Mouse (Mus musculus): ENCODE data around the gene Sema7a.

Gene Sema7a

DNA sequence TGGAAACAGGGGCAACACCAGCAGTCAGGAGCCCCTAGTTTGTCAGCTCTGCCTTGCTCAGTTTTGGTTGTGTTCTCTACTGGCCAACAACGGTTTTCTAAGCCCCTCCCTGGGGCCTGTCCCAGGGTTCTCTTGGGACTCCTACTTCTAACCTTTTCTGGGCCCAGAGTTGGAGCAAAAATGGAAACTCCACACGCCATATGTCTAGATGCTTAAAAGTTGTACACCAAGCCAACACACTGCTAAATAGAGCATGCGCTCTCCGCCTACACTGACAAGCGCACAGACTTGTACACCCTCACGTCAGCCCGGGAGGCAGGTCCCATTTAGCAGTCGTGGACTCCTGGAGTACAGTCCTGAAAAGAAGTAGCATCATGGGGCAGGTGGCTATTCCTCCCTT lies 45.4 kb downstream of the Sema7a start:
- no peak for DNase-seq

DNA sequence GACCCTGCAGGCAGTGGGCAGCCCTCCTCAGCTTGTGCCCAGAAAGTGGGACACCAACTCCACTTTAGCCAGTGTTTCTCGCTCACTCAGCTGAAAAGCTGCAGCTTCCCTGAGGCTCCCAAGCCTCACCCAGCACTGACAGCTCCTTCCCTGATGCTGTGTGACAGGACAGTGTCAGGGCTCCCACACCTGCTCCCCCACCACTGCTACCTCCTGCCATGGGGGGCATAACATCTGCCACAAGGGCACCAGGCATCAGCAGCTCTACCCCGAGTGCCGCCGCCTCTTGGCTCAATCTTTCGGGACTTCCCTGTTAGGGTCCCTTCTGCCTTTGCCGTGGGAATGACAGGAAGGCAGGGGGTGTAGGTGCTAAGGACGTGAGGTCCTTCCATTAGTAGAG lies 46.4 kb downstream of the Sema7a start:
- no peak for DNase-seq

DNA sequence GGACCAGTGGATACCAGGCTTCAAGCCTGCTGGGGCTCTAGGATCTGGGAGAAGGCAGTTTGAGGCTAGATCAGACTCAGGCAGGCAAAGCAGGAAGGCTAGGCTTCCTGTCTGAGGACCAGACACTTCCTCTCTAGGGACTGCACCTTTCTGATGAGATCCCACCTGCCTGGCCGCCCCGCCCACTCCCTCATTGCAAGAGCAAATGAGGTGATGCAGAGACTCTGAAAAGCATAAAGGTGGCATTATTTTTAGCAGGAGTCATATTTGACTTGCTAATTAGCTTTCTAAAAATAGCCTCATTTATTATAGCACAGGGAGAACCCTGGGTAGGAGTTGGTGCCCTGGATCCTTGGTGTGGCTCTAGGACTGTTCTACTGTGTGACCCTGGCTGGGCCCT lies 48.2 kb downstream of the Sema7a start:
- DNase-seq = no peak

DNA sequence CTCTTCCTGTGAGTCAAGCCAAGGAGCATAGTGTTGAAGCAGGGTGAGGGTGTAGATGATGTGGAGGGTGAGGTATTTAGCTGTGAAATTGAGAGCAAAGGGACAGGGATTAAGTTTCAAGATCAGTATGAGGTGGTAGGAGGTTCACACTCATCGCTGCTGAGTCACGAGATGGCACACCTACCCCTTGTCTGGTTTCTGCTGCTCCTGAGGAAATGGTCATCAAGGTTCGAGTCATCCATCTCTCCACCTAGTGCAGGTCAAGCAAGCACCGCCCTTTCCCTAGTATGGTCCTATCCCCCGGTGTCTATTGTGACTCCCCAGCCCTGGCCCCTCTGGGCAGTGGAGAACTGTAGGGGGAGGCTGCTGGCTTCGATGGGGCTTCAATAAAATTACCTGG lies 49.4 kb downstream of the Sema7a start:
- DNase-seq = no peak

DNA sequence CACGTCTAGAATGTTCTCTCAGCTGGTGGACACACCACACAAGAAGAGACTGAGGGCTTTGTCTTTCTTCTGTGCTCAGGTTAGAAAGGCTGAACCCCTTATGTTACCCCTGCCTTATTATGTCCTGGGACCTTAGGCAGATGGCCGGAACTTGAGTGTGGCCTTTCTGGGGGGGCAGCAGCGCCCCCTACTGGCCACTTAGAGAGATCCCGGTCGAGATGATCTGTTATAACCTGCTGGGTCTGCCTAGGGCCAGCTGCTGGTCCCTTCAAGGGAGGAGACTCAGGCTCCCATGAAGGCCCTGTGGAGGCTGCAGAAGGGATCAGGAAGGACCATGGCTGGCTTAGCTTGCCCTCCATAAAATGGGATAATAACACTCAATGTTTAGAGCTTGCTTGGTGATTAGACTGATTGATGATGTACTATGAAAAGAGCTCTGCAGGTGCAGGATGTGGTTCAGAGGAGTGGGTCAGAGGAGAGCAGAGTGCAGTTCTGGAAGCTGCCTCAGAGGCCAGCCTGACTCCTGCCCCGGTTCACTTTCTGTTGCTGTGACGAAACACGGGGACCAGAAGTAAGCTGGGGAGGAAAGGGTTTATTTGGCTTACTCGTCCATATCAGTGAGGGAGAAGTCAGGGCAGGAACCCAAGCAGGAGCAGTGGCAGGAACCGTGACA lies 50.7 kb downstream of the Sema7a start:
- DNase-seq = peak; percentile 70

DNA sequence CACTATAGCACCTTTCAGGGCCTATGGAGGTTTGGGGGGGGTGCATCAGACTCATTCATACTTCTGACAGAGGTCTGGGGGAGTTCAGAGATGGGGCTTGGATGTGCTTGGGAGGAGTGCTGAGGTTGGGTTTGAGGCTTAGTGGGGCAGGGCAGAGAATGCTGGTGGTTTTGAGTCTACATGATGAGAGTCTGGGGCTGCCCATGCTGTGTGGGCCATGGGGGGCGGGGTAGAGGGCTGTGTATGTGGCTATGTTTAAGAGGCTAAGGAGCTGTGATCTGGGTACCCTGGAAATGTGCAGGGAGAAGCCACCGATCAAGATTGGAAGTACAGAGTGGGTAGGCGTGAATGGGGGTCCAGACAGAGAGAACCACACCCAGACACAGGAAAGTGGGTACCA lies 52.1 kb downstream of the Sema7a start:
- no peak for DNase-seq

DNA sequence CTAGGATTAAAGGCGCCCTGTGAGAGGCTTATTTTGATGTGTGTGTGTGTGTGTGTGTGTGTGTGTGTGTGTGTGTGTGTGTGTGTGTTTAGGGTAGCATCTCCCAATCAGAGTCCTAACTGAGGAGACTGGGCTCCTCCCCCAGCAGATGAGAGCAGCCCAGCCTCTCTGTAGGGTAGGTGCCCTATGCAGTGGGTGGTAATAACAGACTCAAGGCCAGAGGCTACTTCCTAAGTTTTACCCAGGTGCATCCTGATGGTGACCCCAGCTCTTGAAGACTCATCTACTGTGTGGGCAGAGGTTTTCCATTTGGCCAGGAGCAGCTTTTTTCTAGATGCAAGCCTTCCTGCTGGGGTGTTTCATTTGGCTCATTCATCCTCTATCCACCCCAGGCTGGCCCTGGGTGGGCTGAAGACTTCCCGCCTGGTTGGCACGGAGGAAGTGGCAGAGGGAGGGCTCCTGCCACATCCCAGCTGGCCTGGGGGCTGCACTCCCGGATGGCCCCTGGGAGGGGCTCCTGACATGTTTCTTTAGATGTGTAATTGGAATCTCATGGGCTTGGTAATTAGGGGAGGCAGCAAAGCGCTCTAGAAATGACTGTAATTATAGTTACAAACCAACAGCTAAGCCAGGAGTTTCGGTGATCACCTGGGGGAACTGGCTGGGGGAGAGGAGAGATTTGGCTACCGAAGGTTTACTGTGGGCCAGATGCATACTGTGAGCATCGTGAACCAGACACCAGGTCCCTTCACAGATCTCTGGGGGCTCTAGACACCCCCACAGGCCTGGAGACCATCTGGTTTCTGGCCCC lies 53.1 kb downstream of the Sema7a start:
- no peak for DNase-seq

DNA sequence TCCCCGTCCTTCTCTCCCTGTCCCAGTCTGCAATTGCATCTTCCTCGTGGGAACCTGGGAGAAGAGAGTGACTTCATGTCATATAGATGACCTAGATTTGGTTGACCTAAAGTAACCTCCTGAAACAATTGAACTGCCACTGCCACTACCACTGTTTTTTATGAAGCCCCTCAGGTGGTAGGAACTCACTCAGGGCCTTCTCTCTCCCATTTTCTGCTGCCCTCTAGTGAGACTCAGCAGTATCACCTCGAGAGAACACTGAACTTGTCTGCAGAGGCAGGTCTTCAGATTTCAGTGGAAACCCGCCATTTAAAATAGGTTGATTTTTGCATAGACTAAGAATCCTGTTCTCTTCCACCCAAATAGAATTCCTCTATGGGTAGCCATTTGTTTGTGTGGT lies 55.4 kb downstream of the Sema7a start:
- DNase-seq = no peak

DNA sequence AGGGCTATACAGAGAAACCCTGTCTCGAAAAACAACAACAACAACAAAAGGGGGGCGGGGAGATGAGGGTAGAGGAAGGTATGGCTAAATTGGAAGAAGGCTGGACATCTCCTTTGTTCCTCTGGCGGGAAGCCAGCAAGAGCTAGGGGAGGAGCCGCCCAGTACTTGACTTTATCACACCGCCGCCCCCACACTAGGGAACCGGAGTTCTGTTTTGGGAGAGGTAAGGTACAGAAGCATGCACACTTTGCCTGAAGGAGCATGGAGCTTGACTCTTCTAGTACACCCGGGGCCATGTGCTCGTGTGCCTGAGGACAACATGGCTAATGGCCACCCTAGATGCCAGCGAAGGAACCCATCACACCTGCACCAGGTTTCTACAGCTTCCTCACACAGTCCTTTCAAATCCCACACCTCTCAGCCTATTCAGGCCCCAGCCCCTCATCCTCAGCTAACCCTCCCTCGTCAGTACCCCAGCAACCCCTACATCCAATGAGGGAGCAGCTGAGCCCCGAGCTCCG lies 57.7 kb downstream of the Sema7a start:
- no peak for DNase-seq

DNA sequence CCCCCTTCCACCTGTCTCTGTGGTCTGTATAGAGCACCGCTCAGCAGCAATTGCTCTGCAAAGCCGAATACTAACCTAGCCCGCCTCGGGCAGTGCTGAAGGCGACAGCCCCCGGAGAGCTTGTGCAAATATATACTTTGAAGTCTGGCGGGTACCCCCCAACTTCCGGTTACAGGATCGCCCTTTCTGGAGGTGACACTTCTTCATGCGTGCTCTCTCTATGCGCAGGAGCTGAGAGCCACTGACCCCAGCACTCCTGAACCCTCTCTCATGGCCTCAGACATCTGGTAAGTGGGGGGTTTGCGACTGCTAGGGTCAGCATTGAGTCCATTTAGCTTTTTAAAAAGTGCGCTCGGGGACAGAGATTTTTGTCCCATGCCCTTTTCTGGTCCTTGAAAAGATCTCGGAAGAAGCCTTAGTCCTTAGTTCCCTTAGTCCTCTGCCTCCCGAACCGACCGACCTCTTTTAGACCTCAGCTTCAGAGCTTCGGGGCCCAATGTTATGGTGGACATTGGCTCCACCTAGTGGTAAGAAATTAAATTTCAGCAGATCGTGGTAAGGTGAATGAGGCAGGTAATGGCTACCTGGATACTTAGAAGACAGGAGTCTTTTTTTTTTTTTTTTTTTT lies 58.2 kb downstream of the Sema7a start:
- DNase-seq = peak; percentile 89

DNA sequence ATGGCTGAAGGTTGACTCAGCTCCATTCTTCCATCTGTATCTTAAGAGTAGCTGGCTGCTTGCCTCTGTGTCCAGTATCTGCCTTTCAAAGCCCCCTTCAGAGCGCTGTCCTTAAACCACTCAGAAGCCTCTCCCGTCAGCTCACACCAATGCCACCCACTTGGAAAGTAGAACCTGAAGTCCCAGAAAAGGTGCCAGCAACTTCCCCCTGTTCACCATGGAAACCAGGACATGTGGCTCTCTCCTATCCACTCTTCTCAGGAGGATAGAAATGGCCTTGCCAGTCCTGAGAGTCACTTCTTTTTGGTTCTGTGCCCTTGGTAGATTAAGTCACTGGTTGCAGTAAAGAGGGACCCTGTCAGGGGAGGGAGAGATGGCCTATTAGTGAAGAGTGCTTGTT lies 58.8 kb downstream of the Sema7a start:
- DNase-seq = peak; percentile 49

DNA sequence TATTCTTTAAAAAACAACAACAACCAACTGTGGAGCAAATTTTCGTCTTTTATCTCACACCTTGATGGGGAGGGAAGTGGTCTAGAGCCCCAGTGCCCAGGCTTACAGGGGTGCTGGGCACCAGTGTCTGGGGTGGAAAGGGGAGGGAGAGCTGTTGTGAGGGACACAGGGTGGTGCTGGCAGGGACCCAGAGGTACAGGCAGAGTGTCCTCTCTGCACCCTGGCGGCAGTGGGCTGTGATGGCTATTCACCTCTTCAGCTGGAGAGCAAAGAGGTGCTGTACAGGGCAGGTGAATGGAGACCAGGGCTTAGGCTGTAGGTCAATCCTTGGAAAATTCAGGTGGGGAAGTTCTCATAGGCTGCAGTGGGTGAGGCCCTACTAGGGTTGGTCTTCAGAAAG lies 59.8 kb downstream of the Sema7a start:
- no peak for DNase-seq

DNA sequence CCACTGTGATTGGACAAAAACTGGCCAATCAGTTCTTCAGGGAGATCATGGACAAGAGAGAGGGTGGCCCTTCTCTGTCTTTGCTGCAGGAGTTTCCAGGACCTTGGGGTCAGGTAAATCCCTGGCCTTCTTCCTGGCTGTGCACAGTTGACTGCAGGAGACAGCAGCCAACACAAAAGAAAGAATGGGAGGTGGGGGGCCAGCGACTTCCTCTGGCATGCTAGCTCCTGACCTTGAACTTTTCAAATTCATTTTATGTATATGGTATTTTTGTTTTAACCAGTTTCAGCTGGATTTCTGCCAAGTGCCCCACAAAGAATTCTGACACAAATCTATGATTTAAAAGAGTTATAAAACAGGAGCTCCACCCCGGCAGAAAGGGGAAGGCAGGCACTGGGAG lies 63.4 kb downstream of the Sema7a start:
- no peak for DNase-seq

DNA sequence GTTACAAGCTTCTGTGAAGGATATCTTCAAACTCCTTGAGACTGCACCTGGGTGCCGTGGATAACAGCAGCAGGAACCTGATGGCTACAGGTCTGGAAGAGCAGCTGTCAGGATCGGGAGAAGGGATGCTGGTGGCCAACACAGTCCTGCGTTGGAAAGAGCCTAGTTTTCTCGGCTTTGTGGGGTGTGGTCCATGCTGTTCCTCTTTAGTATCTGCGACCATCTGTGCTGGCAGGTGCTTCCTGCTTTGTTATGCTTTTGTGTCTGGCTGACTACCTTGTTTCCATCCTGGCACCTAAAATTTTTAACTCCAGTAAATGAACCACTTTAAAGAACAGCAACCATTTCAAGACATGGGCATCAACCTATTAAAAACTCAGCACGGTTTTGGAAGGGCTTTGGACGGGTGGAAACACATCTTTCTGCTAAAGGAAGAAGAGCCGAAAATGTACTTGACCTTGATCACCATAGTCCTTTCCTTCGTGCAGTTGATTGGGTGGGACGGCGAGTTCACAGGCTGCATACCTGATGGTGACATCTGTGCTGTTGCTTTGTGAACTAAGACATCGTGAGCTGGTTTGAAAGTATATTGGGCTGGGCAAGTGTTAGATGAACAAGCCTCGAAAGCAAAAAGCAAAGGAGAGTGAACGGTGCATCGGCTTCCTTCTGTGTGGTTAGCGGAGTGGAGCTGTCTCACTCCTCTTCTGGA lies 66.0 kb downstream of the Sema7a start, which contains the start of gene Cyp11a1:
Cyp11a1 (plus strand) TSS at position 659 of the 709 bp plus-strand sequence.
- DNase-seq = no peak

DNA sequence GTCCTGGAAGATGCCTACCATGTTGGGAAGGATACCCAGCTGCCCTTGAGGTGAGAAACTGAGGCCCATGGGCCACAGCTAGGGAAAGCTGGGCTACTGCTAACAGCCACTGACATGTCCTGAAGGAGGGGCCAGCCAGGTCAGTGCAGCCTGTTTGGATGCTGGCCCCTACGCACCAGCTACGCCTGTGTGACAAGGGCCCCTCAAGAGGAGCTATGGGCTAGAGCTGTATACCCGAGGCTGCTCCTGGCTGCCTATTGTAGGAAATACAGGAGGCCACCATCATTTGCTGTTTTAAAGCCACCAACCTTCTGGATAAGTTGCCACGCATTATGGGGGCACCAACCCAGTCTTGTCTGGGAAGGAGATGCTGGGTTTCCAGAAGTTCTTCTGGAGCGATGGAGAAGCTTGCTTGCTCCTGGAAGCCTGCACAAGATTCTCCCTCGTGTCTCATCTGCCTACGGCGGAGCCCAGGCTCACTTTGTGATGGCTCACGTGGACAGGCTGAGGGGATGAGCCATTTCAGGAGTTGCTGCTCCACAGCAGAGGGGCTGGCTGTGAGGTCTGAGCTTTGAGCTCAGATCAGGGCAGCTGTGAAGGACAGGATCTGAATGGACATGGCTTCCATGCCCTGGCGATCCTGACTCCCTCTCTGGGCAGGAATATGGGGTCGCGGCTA lies 68.6 kb downstream of the Sema7a start:
- no peak for DNase-seq

DNA sequence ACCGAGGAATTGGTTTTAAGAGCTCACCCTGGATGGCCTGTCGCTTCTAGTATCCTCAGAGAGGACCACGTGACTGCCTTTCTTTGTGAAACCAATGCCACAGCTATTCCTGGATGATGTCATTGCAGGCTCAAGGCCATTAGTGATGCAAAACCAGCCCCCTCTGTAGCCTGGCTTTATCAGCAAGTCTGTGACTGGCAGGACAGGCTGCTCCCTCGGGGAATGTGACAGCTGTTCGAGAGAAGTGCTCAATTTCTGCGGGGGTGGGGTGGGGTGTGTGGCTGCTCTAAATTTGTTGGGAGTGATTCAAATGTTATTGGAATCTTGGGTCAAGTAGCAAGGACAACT lies 69.1 kb downstream of the Sema7a start:
- no peak for DNase-seq

DNA sequence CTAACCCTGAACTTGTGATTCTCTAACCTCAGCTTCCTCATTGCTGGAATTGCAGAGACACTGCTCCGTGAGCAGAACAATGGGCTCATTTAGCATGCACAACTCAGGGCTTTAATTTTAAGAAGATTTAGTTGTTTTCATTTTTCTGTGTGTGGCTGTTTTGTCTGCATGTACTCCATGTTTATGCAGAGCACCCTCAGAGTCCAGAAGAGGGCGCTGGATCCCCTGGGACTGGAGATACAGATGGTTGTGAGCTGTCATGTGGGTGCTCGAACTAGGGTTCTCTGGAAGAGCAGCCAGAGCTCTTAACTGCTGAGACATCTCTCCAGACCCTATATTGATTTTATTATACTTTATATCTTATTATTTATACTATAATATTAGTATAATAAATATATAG lies 69.7 kb downstream of the Sema7a start:
- DNase-seq = no peak

DNA sequence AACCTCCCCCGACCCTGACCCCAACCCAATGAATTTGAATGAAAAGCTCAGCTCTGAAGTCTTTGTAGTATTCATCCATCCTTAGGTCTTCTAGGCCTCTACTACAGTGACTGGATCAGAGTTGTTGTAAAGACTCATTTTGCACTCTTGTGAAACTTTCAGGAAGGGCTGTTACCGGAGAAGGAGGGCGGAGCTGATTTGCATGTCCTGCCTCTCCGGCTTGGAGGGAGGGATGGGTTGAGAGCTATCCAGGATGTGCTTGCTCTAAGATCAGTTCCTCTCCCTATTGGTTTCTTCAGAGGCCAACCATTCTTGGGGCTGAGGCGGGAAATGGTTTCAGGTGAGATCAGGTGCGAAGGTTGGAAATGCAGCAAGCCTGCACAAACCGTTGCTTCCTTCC lies 71.1 kb downstream of the Sema7a start:
- no peak for DNase-seq

DNA sequence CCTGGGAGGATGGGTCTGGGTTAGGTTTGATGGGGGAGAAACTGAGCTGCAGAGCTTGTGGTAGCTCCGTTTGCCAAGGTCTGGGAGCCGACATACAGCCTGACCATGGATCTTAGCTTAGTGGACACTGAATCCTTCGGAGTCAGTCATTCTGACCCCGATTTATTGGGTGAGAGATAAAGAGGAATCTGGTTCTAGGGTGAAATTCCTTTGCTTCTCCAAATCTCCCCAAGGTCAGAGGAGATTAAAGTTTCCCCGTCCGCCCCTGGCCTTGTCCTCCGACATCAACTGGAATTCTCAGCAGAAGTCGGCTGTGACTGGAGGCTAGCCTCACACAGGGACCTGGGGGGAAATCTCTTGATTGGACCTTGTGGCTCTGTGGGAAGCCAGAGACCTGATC lies 71.6 kb downstream of the Sema7a start:
- no peak for DNase-seq
